Mouse (Mus musculus) left cerebral cortex, adult 9 months (tissue): ENCODE results near the gene Vmn2r59.
"Not testable (repeated sequence)": the region's sequence is repeated elsewhere in the genome, so short reads cannot be mapped to it uniquely, and the experiment has no call there.

Experiments used
- DNase-seq, 2 experiments: peaks; one replicate each; pipeline ENCODE4 v3.0.0; 2022; ENCODE audit warnings: low spot score in 2 of 2

Gene Vmn2r59

GRCm38 (mm10) chr7:42058923-42059322 is at the start of gene Vmn2r59:
Gene Vmn2r59, minus strand, starts transcription at chr7:42059023.
- DNase-seq: no peak

- DNase-seq: no peak
Observed at GRCm38 (mm10) chr7:42107470-42107869, 48.6 kb upstream of the Vmn2r59 start, which contains the start of gene Vmn2r60. Gene Vmn2r60, plus strand, starts transcription at chr7:42107770.

- not testable (repeated sequence) for DNase-seq
Observed at GRCm38 (mm10) chr7:42107061-42107460, 48.2 kb upstream of the Vmn2r59 start.
